Mouse (Mus musculus): ENCODE measurements around the gene Nup107. TPM values are rescaled to one million over a fixed set of nuclear protein-coding genes. Genes with fewer than 3 reads are reported as not detected.

Gene Nup107
- polyA plus RNA-seq, 1 experiment from 2014 or later = 68.1 TPM

- no peaks in the 10 kb centered on the region for H3K27me3 ChIP-seq
- 87% methylated on average over 6 of the region's 6 CpGs for WGBS
- peaks cover 86% of the 10 kb centered on the region for H3K36me3 ChIP-seq (ENCODE audit: poor library complexity, severe bottlenecking)
Measured at GRCm38 (mm10) chr10:117775401-117776144, 16.9 kb downstream of the Nup107 start.

GRCm38 (mm10) chr10:117774817-117775120 lies 17.7 kb downstream of the Nup107 start:
- peaks cover 90% of the 10 kb centered on the region for H3K36me3 ChIP-seq (ENCODE audit: poor library complexity, severe bottlenecking)
- WGBS = 95% methylated on average over 1 of the region's 1 CpGs

More at GRCm38 (mm10) chr10:117775401-117776144, 16.9 kb downstream of the Nup107 start:
- no peak for ATAC-seq
- H3K4me1 ChIP-seq = no peaks in the 10 kb centered on the region
- H3K4me2 ChIP-seq = no peak overlapping the region
- no peaks in the 10 kb centered on the region for H3K9me3 ChIP-seq (replicated peaks)
- no peak overlapping the region for H3K27ac ChIP-seq
- no peak overlapping the region for H3K9ac ChIP-seq
- no peak overlapping the region for H3K4me3 ChIP-seq

DNA sequence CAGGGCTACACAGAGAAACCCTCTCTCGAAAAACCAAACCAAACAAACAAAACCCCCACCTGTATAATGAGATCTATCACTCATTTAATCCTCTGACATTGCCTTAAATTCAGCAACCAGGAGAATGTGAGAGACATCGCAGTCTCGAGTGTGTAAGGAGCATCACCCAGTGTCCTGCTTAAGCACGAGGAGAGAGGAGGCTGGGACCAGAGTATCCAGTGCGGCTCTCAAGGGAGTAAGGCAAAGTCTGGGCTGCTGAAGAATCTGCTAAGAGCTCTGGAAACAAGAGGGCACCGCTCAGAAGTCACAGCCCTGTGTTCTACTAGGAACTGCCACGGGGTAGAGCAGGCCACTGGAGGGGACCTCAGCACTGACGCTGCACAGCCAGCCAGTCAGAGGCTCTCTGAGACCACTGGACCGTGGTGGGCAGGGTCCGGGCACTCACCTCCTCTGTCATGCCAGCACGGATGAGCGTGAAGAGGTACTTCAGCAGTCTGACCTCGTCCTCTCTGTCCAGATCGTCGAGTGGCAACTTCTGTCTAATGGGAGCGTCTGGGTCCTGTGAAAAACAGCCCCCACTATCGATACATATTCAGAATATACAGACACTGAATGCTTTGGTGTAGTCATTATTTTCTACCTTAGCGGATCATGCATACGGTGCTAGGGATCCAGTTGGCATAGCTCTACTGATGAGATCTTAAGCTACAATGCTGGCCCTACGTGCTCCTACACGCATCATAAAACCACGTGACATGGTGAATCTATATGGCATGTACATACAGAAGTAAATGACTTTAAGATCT lies 18.3 kb downstream of the Nup107 start:
- H3K9me3 ChIP-seq (replicated peaks) = no peaks in the 10 kb centered on the region
- H3K27me3 ChIP-seq = no peaks in the 10 kb centered on the region
- no peak overlapping the region for H3K4me2 ChIP-seq
- H3K27ac ChIP-seq = no peak overlapping the region
- H3K36me3 ChIP-seq (ENCODE audit: poor library complexity, severe bottlenecking) = peaks cover 95% of the 10 kb centered on the region
- no peak for ATAC-seq
- 93% methylated on average over 22 of the region's 22 CpGs for WGBS
- H3K9ac ChIP-seq = no peak overlapping the region
- H3K4me1 ChIP-seq = no peaks in the 10 kb centered on the region
- no peak overlapping the region for H3K4me3 ChIP-seq

More at GRCm38 (mm10) chr10:117774817-117775120, 17.7 kb downstream of the Nup107 start:
- Histone ChIP-seq H3K27me3 (no peaks in the 10 kb centered on the region), H3K9ac (no peak overlapping the region), H3K9me3 (replicated peaks) (no peaks in the 10 kb centered on the region), H3K27ac (no peak overlapping the region), H3K4me2 (no peak overlapping the region), H3K4me1 (no peaks in the 10 kb centered on the region), H3K4me3 (no peak overlapping the region)
- ATAC-seq = no peak

GRCm38 (mm10) chr10:117773106-117773720 lies 19.3 kb downstream of the Nup107 start:
- 97% methylated on average over 7 of the region's 7 CpGs for WGBS
- Histone ChIP-seq H3K27ac (no peak overlapping the region), H3K4me2 (no peak overlapping the region), H3K9ac (no peak overlapping the region), H3K4me3 (no peak overlapping the region), H3K4me1 (no peaks in the 10 kb centered on the region), H3K9me3 (replicated peaks) (no peaks in the 10 kb centered on the region), H3K27me3 (no peaks in the 10 kb centered on the region), H3K36me3 (ENCODE audit: poor library complexity, severe bottlenecking) (peaks cover 91% of the 10 kb centered on the region)
- ATAC-seq = no peak

GRCm38 (mm10) chr10:117772364-117773105 lies 20.0 kb downstream of the Nup107 start:
- peaks cover 91% of the 10 kb centered on the region for H3K36me3 ChIP-seq (ENCODE audit: poor library complexity, severe bottlenecking)
- H3K4me1 ChIP-seq = no peaks in the 10 kb centered on the region
- ATAC-seq = no peak
- H3K4me3 ChIP-seq = no peak overlapping the region
- no peak overlapping the region for H3K27ac ChIP-seq
- H3K4me2 ChIP-seq = no peak overlapping the region
- H3K9me3 ChIP-seq (replicated peaks) = no peaks in the 10 kb centered on the region
- H3K9ac ChIP-seq = no peak overlapping the region
- WGBS = 90% methylated on average over 17 of the region's 17 CpGs
- no peaks in the 10 kb centered on the region for H3K27me3 ChIP-seq

- 92% methylated on average over 10 of the region's 10 CpGs for WGBS
- H3K4me1 ChIP-seq = no peaks in the 10 kb centered on the region
- H3K9ac ChIP-seq = no peak overlapping the region
- H3K4me3 ChIP-seq = no peak overlapping the region
- H3K36me3 ChIP-seq (ENCODE audit: poor library complexity, severe bottlenecking) = peaks cover 92% of the 10 kb centered on the region
- H3K4me2 ChIP-seq = no peak overlapping the region
- no peaks in the 10 kb centered on the region for H3K9me3 ChIP-seq (replicated peaks)
- no peaks in the 10 kb centered on the region for H3K27me3 ChIP-seq
- no peak for ATAC-seq
- no peak overlapping the region for H3K27ac ChIP-seq
Measured at GRCm38 (mm10) chr10:117771131-117771510, 21.4 kb downstream of the Nup107 start.

GRCm38 (mm10) chr10:117770286-117771130 lies 22.0 kb downstream of the Nup107 start:
- H3K9ac ChIP-seq = no peak overlapping the region
- H3K4me2 ChIP-seq = no peak overlapping the region
- H3K4me1 ChIP-seq = no peaks in the 10 kb centered on the region
- no peak overlapping the region for H3K4me3 ChIP-seq
- WGBS = 95% methylated on average over 18 of the region's 18 CpGs
- no peak for ATAC-seq
- no peak overlapping the region for H3K27ac ChIP-seq
- H3K9me3 ChIP-seq (replicated peaks) = no peaks in the 10 kb centered on the region
- peaks cover 92% of the 10 kb centered on the region for H3K36me3 ChIP-seq (ENCODE audit: poor library complexity, severe bottlenecking)
- no peaks in the 10 kb centered on the region for H3K27me3 ChIP-seq

DNA sequence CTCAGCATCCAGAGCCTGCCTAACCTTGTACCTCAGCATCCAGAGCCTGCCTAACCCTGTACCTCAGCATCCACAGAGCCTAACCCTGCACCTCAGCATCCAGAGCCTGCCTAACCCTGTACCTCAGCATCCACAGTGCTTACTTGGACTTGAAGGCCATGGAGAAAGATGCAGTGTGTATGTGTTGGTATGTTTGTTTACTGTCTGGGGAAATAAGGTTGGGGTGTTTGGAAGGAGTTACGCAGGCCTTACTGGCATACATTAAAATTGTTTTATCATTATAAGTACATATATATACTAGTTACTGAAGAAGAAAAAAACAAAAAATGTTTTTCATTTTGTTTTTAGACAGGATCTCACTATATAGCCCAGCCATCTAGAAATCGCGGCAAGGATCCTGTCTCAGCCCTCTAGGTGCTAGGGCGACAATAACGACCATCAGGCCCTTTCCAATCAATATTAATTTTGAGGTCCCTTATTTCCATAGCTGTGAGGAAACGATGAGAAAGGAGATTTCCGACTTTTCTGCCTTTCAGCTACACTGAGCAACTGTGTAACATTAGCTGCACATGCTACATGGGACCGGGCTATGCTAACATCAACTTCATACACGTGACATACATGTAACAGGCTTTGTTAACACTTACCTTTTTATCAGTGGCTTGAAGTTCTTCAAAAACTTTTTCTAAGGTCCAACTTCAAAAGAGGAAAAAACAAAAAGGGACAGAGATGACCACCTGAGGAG lies 22.8 kb downstream of the Nup107 start:
- H3K27me3 ChIP-seq = no peaks in the 10 kb centered on the region
- ATAC-seq = no peak
- H3K4me3 ChIP-seq = no peak overlapping the region
- H3K9me3 ChIP-seq (replicated peaks) = no peaks in the 10 kb centered on the region
- H3K4me1 ChIP-seq = no peaks in the 10 kb centered on the region
- H3K27ac ChIP-seq = no peak overlapping the region
- peaks cover 93% of the 10 kb centered on the region for H3K36me3 ChIP-seq (ENCODE audit: poor library complexity, severe bottlenecking)
- 93% methylated on average over 9 of the region's 9 CpGs for WGBS
- no peak overlapping the region for H3K4me2 ChIP-seq
- no peak overlapping the region for H3K9ac ChIP-seq

DNA sequence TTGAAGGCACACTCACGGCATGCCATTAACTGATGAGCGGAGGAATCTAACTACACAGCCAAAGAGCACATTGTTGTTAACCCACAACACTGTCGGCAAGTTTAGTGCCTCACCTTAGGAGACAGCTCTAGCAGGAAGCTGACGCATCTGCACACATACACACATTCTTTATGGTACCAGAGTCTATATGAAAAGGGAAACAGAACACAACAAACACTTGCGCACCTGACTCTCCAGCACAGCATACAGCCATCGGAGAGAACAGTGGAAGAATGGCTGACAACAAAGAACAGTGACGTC lies 24.4 kb downstream of the Nup107 start:
- H3K9me3 ChIP-seq (replicated peaks) = no peaks in the 10 kb centered on the region
- H3K27ac ChIP-seq = no peak overlapping the region
- no peak overlapping the region for H3K4me2 ChIP-seq
- H3K27me3 ChIP-seq = no peaks in the 10 kb centered on the region
- ATAC-seq = no peak
- 68% methylated on average over 7 of the region's 7 CpGs for WGBS
- no peak overlapping the region for H3K4me3 ChIP-seq
- no peak overlapping the region for H3K9ac ChIP-seq
- no peaks in the 10 kb centered on the region for H3K4me1 ChIP-seq
- peaks cover 90% of the 10 kb centered on the region for H3K36me3 ChIP-seq (ENCODE audit: poor library complexity, severe bottlenecking)

GRCm38 (mm10) chr10:117767286-117768140 lies 25.0 kb downstream of the Nup107 start:
- 80% methylated on average over 10 of the region's 10 CpGs for WGBS
- no peak overlapping the region for H3K27ac ChIP-seq
- no peaks in the 10 kb centered on the region for H3K9me3 ChIP-seq (replicated peaks)
- H3K4me3 ChIP-seq = no peak overlapping the region
- no peak overlapping the region for H3K4me2 ChIP-seq
- H3K4me1 ChIP-seq = no peaks in the 10 kb centered on the region
- H3K9ac ChIP-seq = no peak overlapping the region
- H3K36me3 ChIP-seq (ENCODE audit: poor library complexity, severe bottlenecking) = peaks cover 90% of the 10 kb centered on the region
- ATAC-seq = no peak
- no peaks in the 10 kb centered on the region for H3K27me3 ChIP-seq

Data from forebrain, embryonic 13.5 days (tissue).